ENCODE assay signal across 8 mouse cellular contexts in the genomic region with DNA sequence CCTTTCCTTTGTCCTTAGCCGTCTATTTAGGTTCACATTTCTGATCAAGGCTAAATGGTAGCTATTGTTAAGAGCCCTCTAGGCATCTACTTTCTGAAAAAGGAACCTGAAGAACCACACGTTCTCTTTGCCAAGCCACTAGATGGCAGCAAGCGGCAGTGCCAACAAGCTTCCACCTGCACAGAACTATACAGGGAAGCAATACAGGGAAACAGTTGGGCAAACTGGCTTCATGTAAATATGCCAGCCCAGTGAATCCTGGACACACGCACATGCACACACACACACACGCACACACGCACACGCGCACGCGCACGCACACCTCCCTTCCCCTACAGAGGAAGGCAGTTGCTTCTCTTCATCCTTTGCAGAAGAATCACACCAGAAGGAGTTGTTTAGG. TPM values are rescaled to one million over a fixed set of nuclear protein-coding genes. Genes with fewer than 3 reads are reported as not detected.
DNase-seq lines count a peak whose midpoint lies in the region; ATAC-seq and TF ChIP-seq lines count a peak whose summit lies in the region.

No protein-coding gene starts in this region.

- no peaks in the 10 kb centered on the region; the same call in 1 of the 2 replicates for H3K4me1 ChIP-seq in thymus, adult 2 months (replicated peaks; ENCODE audit: control insufficient read depth, insufficient read depth, low read length)
- peaks cover 5% of the 10 kb centered on the region; the same call in 1 of the 2 replicates for H3K4me1 ChIP-seq in kidney, adult 2 months (ENCODE audit: control insufficient read depth, insufficient read depth, low read length)
- H3K4me1 ChIP-seq in midbrain, postnatal 0 days (ENCODE audit: insufficient read depth, low read length) = no peaks in the 10 kb centered on the region

- TF ChIP-seq CTCF in thymus, adult 2 months (IDR thresholded peaks at IDR 0.05; ENCODE audit: borderline replicate concordance, control insufficient read depth, extremely low read depth, insufficient read depth, low read length, poor library complexity) = no peak
- peak; percentile 91 for TF ChIP-seq CTCF in kidney, adult 2 months (conservative IDR thresholded peaks at IDR 0.05; ENCODE audit: insufficient read depth, insufficient read length, low read depth, low read length)
- peak; percentile 99 for TF ChIP-seq CTCF in midbrain, postnatal 0 days (IDR thresholded peaks at IDR 0.05)

- DNase-seq in thymus, adult 2 months = peak; percentile 39
- no peak for DNase-seq in thymus, adult 18-20 months
- peak; percentile 76 for DNase-seq in cerebellum, postnatal 36 days
- DNase-seq in gastrocnemius, postnatal 10 days = peak; percentile 36
- peak; percentile 76 for DNase-seq in kidney, adult 2 months
- DNase-seq in left cerebral cortex, postnatal 36 days (ENCODE audit: low spot score in 2 of 2) = peak; percentile 54 to 63
- DNase-seq in midbrain, postnatal 0 days (ENCODE audit: low spot score) = peak; percentile 88
- peak; percentile 75 for DNase-seq in testis, postnatal 10 days (ENCODE audit: low spot score)

- no peak overlapping the region for H3K9ac ChIP-seq in midbrain, postnatal 0 days (replicated peaks; ENCODE audit: low read length, poor library complexity, severe bottlenecking)

- H3K4me3 ChIP-seq in thymus, adult 2 months (ENCODE audit: control insufficient read depth, insufficient read depth, low read length) = no peak overlapping the region
- no peak overlapping the region for H3K4me3 ChIP-seq in kidney, adult 2 months (ENCODE audit: insufficient read depth, low read depth, low read length)
- no peak overlapping the region for H3K4me3 ChIP-seq in midbrain, postnatal 0 days (ENCODE audit: low read depth, low read length)

- no peaks in the 10 kb centered on the region for H3K9me3 ChIP-seq in midbrain, postnatal 0 days (ENCODE audit: low read length)

- no peak for TF ChIP-seq POLR2A in thymus, adult 2 months (IDR thresholded peaks at IDR 0.05; ENCODE audit: control insufficient read depth, extremely low read depth, insufficient read depth, low read length, poor library complexity)
- TF ChIP-seq POLR2A in kidney, adult 2 months (IDR thresholded peaks at IDR 0.05; ENCODE audit: low read depth, low read length) = no peak

- no peaks in the 10 kb centered on the region for H3K27me3 ChIP-seq in thymus, adult 2 months (ENCODE audit: control insufficient read depth, insufficient read depth, low read length)
- H3K27me3 ChIP-seq in kidney, adult 2 months (replicated peaks; ENCODE audit: control insufficient read depth, insufficient read depth, low read length) = no peaks in the 10 kb centered on the region
- H3K27me3 ChIP-seq in midbrain, postnatal 0 days (ENCODE audit: insufficient read depth, low read length) = no peaks in the 10 kb centered on the region

- H3K27ac ChIP-seq in thymus, adult 2 months (ENCODE audit: control insufficient read depth, insufficient read depth, low read length) = no peak overlapping the region
- H3K27ac ChIP-seq in kidney, adult 2 months (ENCODE audit: insufficient read depth, low read depth, low read length) = no peak overlapping the region
- no peak overlapping the region for H3K27ac ChIP-seq in midbrain, postnatal 0 days (ENCODE audit: low read depth, low read length)

- 42% methylated on average over 11 of the region's 11 CpGs for WGBS in thymus, adult 2 months
- WGBS in kidney, adult 2 months = 25% methylated on average over 11 of the region's 11 CpGs
- 36% methylated on average over 11 of the region's 11 CpGs for WGBS in midbrain, postnatal 0 days

- intact Hi-C loops in left cerebral cortex, postnatal 36 days (cut with DNase I) = loop anchor here (2.0 to 5.0 kb wide), 2 partner anchors 304 to 497 kb away; no protein-coding TSS in a partner anchor

- no peaks in the 10 kb centered on the region for H3K36me3 ChIP-seq in thymus, adult 2 months (ENCODE audit: control insufficient read depth, insufficient read depth, low read length)
- H3K36me3 ChIP-seq in kidney, adult 2 months (ENCODE audit: control insufficient read depth, insufficient read depth, low read length) = no peaks in the 10 kb centered on the region; the same call in 1 of the 2 replicates
- H3K36me3 ChIP-seq in midbrain, postnatal 0 days (ENCODE audit: insufficient read depth, low read length) = no peaks in the 10 kb centered on the region

- peak; percentile 77; the same call in 1 of the 2 replicates for ATAC-seq in midbrain, postnatal 0 days (ENCODE audit: low FRiP score)

- no peak overlapping the region for H3K4me2 ChIP-seq in midbrain, postnatal 0 days (ENCODE audit: low read depth, low read length, poor library complexity, severe bottlenecking)

RNA-seq across cellular contexts. Expression of gene ccdc198, which starts 7.1 kb away (rescaled TPM):
- not detected in 2 replicates for polyA plus RNA-seq in thymus, adult 2 months (2012; rRNA removed)
- not detected for total RNA-seq in gastrocnemius, postnatal 10 days (2021)
- polyA plus RNA-seq in kidney, adult 2 months (2012; rRNA removed) = 45.1 and 53.1 TPM in 2 replicates
- not detected for total RNA-seq in left cerebral cortex, postnatal 36 days (2021)
- not detected in 2 replicates for total RNA-seq in midbrain, postnatal 0 days (2014; rRNA removed)
- polyA plus RNA-seq in midbrain, postnatal 0 days (2015; fragmentation: Nextera tagmentation; extraction: Ambion mirVana) = 0.13 TPM in 1 of 2 replicates, not detected in the other

Comparison
In these comparisons a context has a peak if more than half of its experiments do, and no peak if none do; other contexts are left out.
1. DNase-seq: peak in thymus, adult 2 months (single experiment), cerebellum, postnatal 36 days (2 of 2), gastrocnemius, postnatal 10 days (single experiment), kidney, adult 2 months (single experiment), left cerebral cortex, postnatal 36 days (2 of 2), midbrain, postnatal 0 days (single experiment) and testis, postnatal 10 days (single experiment); none in thymus, adult 18-20 months (0 of 2).